In the genomic region with DNA sequence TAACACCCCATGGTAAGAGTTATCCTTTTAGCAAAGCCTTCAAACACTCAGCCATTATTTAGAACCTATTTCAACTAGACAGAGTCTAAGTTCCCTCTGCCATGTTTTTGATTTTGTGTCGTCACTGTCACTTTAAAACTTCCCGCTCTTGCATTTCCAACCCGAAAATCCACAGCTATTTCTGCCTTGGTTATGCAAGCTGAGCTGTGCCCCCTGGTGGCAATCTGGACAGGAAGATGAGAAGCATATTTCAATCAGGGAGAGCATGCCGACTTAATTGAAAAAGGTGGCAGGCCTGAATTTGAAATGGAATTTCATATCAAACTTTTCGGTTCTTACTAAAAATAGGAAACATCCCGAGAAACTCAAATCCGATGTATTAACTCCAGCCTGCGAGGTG, we compare ENCODE assay signal across 9 mouse cellular contexts. TPM values are rescaled to one million over a fixed set of nuclear protein-coding genes. Genes with fewer than 3 reads are reported as not detected.
DNase-seq lines count a peak whose midpoint lies in the region; ATAC-seq lines count a peak whose summit lies in the region.
"Had no signal": no experiment of that assay in that cellular context is flagged by ENCODE, and none has a peak within 500 bp of the region (broad histone marks: within the 10 kb centered on the region; RNA-seq: fewer than 3 reads in every experiment).

No protein-coding gene starts in this region.

- ATAC-seq in liver, embryonic 12.5 days = no peak

- no peak overlapping the region for H3K4me3 ChIP-seq in liver, embryonic 12.5 days
- no peak overlapping the region for H3K4me3 ChIP-seq in midbrain, embryonic 10.5 days
- H3K4me3 ChIP-seq: embryonic facial prominence, embryonic 13.5 days; lung, embryonic 15.5 days had no signal

- peaks cover 58% of the 10 kb centered on the region for H3K36me3 ChIP-seq in liver, embryonic 12.5 days
- H3K36me3 ChIP-seq in midbrain, embryonic 10.5 days = peaks cover 48% of the 10 kb centered on the region

- H3K9me3 ChIP-seq in liver, embryonic 12.5 days (replicated peaks) = no peaks in the 10 kb centered on the region
- no peaks in the 10 kb centered on the region for H3K9me3 ChIP-seq in midbrain, embryonic 10.5 days (replicated peaks)
- H3K9me3 ChIP-seq: embryonic facial prominence, embryonic 13.5 days; lung, embryonic 15.5 days had no signal

- H3K27ac ChIP-seq in liver, embryonic 12.5 days = no peak overlapping the region
- H3K27ac ChIP-seq in midbrain, embryonic 10.5 days (replicated peaks) = no peak overlapping the region
- H3K27ac ChIP-seq: embryonic facial prominence, embryonic 13.5 days; lung, embryonic 15.5 days had no signal

- H3K27me3 ChIP-seq in liver, embryonic 12.5 days (replicated peaks) = no peaks in the 10 kb centered on the region
- no peaks in the 10 kb centered on the region for H3K27me3 ChIP-seq in midbrain, embryonic 10.5 days (ENCODE audit: low read depth, poor library complexity, severe bottlenecking)
- H3K27me3 ChIP-seq: embryonic facial prominence, embryonic 13.5 days; lung, embryonic 15.5 days had no signal

- peak; percentile 34 for DNase-seq in liver
- peak; percentile 49 for DNase-seq in adrenal gland, postnatal 25 days
- peak; percentile 19 for DNase-seq in embryo, embryonic 11.5 days (ENCODE audit: low read depth, low spot score)
- DNase-seq in layer of hippocampus, postnatal 14 days (ENCODE audit: low spot score in 2 of 2) = peak; percentile 79 to 91
- peak; percentile 28 for DNase-seq in midbrain, embryonic 10.5 days (ENCODE audit: low spot score)
- DNase-seq in urinary bladder, postnatal 10 days (ENCODE audit: low spot score) = no peak

- no peaks in the 10 kb centered on the region for H3K4me1 ChIP-seq in liver, embryonic 12.5 days
- no peaks in the 10 kb centered on the region for H3K4me1 ChIP-seq in midbrain, embryonic 10.5 days
- H3K4me1 ChIP-seq: embryonic facial prominence, embryonic 13.5 days; lung, embryonic 15.5 days had no signal

- H3K4me2 ChIP-seq in liver, embryonic 12.5 days = no peak overlapping the region
- H3K4me2 ChIP-seq: embryonic facial prominence, embryonic 13.5 days; lung, embryonic 15.5 days had no signal

- WGBS in liver, embryonic 12.5 days (ENCODE audit: insufficient replicate concordance) = 78% methylated on average over 8 of the region's 8 CpGs
- WGBS in midbrain, embryonic 10.5 days = 85% methylated on average over 8 of the region's 8 CpGs

- no peak overlapping the region for H3K9ac ChIP-seq in liver, embryonic 12.5 days
- H3K9ac ChIP-seq: embryonic facial prominence, embryonic 13.5 days; lung, embryonic 15.5 days had no signal

RNA-seq across cellular contexts. Expression of a gene that starts 35.6 kb away (rescaled TPM):
- 52.4 and 55.0 TPM in 2 replicates for polyA plus RNA-seq in liver, embryonic 12.5 days (2016; fragmentation: Nextera tagmentation; extraction: Ambion mirVana)
- 5.8 and 6.4 TPM in 2 replicates for total RNA-seq in adrenal gland, postnatal 25 days (2021)
- total RNA-seq in layer of hippocampus, postnatal 14 days (2021) = 1 to 10 TPM; 4.1 to 6.2 TPM
- 83.1 and 86.6 TPM in 2 replicates for polyA plus RNA-seq in midbrain, embryonic 10.5 days (2016; fragmentation: Nextera tagmentation; extraction: Ambion mirVana)
